Mouse (Mus musculus) CD8-positive naive resting alpha-beta T cell, adult 2 months (primary cell): ENCODE data around the gene Il17f.
"Not testable (repeated sequence)": the region's sequence is repeated elsewhere in the genome, so short reads cannot be mapped to it uniquely, and the experiment has no call there.

Experiments used
- DNase-seq, 2 experiments: peaks; one replicate each; pipeline ENCODE4 v3.0.0; 2022; ENCODE audit warnings: low read depth in 2 of 2, low spot score in 2 of 2

Gene Il17f

DNA sequence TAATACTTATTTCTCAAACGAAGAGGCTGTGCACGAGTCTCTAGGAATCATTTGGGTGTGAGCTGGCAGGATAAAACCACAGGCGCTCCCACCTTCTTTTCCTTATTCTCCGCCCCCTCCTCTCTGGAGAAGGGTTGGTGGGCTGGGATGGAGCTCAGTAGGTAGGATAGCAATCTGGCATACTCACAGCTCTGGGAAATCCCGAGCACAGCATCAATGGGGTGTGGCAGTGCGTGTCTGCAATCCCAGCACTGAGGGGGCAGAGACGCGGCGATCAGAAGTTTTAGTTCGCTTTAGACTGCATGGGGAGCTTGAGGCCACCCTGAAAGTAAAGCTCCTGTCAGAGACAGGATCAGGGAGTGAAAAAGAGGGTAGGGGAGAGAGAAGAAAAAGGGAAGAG lies 2.0 kb downstream of the Il17f start:
- DNase-seq: no peak

DNA sequence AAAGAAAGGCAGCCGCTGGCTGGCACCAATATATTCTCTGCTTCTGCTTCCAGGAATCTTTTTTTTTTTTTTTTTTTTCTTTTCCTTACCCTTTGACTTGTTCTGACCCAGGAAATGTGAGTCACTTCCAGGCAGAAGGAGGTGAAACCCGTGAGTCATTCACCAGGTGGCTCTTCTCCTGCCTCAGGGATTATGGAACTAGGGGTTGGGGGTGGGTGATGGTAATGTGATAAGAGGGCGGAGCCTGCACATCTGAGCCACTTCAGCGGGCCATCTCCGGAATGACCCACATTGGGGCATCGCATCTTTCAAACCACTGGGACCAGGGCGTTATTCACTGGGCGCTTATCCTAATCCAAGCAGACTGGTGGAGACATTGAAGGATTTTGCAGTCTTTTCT lies 3.4 kb downstream of the Il17f start:
- no peak for DNase-seq

DNA sequence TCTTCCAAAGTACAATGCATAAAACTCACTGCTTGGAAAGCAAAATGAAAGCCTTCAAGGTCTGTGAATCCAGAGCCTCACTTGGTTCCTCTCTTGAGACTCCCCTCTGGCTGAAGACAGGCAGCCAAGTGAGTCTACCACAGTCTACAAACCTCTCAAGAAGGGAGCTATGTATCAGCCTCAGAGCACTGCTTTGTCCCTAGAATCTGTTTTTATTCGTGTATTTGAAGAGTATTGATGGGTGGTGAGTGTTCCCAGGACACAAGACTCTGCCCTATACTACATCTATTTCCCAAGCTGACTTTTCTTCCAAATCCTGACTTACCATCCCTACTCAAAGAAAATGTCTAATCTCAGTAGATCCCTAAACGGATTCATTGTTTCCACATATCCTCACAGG lies 12.1 kb downstream of the Il17f start:
- DNase-seq: no peak

DNA sequence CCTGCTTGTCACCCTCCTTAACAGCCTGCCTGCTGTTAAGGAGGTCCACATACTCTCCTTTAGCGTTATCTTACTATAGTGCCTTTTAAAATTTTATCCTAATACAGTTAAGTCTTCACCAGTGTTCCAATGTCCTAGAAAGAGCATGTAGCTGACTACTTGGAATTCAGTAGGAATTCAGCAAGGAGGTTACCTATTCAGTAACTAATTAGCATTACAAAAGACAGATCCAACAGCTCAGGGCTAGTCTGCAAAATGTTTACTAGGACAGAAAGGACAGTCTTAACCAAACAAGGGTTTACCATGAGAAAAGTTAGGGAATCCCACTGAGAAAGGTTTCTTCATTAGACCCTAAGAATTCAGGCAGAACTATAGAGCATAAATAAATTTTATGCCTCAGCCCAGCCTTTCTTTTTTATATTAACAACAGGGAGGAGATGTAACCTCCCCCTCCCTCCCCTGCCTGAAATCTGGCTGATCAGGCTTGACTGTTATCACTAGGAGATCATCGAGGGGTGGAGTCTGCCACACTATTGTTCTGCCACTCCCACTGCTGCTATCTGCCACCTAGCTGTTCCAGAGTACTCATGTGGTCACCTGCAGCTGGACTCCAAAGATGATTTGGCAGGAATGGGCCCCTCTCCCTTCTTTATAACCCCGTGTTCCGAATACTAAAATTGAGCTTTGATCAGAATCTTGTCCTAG lies 16.2 kb downstream of the Il17f start:
- DNase-seq: not testable (repeated sequence)

DNA sequence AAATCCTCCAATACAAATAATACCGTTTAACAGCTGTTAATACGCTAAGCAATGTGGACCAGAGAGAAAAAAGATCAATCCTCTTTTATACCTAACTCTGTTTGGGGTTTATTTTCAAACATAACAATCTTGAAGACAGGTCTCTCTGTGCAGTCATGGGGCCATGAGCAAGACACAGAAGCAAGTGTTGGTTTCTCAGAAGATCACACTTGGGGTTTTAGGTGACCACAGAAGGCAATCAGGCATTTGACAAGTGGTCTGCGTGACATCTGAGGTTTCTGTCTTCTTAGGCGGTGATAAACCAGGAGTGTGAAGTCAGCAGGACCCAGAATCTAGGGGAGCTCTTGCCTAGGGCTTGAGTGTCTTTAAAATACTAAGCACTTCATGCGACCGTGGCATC lies 23.9 kb downstream of the Il17f start:
- DNase-seq: no peak

DNA sequence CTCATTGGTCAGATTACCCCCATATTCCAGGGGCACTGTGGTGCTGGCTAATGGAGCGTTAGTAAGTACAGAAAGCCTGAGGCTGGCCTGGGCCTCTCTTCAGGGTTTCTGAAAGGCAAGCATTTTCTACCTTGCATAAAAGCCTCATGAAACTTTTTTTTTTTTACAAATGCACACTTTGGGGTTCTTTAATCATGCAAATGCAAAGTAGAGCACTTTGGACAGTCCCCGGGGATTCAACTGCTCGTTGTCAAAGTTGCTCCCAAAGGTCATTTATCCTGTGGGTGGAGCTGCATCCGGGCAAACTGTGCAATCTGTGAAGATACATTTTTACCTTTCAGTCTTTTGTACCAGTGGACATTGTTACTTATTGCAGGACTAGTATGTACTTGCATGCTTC lies 29.0 kb downstream of the Il17f start:
- no peak for DNase-seq

DNA sequence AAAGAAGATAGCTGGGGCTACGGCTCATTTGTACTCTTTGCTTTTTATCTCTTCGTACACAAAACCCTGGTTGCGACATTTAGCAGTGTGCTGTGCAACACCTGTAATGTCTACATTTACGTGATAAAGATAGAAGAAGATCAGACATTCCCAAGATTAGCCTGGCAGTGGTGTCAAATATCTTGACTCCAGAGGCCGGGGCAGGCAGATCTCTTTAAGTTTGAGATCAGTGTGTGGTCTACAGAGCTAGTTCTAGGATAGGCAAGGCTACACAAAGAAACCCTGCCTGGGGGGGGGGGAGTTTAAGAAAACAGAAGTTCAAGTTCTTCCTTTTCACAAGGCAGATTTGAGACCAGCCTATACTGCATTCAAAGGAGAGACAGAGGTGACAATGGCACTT lies 30.1 kb downstream of the Il17f start:
- DNase-seq: no peak

DNA sequence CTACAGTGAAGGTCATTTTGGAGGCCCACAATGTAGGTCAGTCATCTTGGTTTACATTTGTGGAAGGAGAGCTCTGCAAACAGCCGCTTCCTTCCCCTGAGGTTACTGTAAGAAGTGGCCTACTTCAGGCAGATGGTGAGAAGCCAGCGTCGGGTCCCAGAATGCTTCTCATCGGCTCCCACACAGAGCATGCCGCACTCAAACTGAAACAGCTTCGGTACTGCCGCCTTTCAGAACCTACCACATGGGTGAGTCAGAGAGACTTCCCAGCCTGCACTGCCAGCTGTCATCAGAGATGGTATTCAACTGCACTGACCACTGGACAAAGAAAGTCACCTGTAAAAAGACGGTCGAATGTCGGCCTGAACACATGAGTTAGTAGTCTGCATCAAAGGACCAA lies 30.6 kb downstream of the Il17f start:
- no peak for DNase-seq

DNA sequence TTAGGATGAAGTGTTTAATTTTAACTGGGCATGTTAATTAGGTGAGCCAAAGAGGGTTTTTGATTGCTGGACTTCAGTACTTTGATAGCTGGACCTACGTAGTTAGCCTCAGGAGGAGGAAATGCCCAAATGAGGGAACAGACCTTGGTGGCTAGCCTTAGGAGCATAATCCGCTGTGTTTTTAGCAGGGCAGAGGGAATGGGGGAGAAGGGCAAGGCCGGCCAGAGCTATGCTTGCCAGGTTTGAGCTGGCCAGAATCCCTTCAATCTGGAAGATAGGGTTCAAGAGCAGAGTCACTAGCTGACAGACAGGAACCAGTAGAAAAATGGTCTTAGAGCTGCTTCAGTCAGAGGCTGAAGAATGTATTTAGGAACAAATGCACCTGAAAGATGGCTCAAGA lies 32.8 kb downstream of the Il17f start:
- DNase-seq: no peak

DNA sequence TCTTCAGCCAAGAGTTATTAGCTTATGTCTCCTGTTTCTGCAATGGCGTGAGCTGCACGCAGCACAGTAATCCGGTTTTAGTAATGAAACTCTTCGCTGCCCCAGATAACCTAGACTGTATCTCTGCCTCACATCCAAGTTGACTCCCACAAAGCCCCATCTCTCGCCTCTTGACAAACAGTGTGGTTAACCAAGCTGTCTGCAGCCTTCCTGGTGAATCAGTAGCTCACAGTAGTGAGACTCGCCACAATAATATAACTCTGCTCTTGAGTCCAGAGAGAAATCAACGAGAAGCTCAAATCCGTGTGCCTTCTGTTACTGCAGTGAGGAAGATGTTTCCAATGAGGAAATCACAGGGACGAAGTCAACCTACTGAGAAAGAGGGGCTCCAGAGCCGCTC lies 36.0 kb downstream of the Il17f start:
- DNase-seq: no peak

DNA sequence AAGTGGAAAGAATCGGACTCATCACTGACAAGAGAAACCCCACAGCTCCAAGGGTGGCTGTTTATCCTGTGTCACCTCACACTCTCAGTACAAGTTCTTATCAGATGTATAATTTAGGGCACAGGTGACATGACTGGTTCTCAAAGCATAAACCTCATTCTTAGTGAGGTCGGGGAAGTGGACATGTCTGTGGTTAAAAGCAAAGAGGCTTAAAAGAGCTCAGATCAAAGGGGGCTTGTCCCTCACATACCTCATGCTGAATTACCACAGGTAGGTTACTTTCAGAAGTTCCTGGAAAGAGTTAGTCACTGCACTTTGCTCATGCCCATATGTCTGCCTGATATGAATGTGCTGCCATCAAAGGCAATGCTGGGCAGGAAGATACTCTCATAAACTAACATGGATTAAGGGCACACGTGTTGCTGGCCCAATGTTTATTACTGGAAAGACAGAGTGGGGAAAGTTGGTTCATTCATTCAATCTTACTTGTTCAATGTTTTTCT lies 49.9 kb downstream of the Il17f start:
- DNase-seq: no peak

DNA sequence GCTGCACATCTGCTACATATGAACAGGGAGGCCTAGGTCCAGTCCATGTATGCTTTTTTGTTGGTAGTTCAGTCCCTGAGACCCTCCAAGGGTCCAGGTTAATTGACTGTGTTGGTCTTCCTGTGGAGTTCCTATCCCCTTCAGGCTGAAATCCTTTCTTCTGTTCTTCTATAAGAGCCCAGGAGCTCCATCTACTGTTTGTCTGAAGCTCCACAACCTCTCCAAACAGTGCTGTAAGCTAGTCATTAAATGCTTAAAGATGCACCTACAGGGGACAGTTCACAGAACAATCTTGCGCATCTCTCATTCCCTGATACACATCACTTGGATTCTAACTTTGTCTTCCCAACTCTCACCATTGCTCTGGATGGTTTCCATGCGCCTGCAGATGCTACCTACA lies 51.9 kb downstream of the Il17f start:
- DNase-seq: no peak

DNA sequence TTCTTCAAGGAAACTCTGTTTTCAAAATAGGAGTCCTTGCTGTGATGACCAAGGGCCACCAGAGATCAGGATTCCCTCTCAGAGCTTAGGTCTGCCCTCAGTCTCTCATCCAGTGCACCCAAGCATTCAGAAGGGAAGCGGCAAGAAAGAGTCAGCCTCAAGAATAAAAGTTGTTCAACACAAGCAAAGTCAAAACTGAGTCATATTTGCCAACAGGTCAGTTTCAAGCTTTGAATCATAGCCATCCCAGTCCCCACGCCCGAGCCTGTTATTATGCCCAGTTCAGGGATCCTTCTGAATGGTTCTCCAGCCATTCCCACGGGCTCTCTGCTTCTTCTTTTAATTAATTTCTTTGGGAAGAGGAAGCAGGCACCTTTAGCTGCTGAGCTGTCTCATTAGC lies 53.8 kb downstream of the Il17f start:
- no peak for DNase-seq

DNA sequence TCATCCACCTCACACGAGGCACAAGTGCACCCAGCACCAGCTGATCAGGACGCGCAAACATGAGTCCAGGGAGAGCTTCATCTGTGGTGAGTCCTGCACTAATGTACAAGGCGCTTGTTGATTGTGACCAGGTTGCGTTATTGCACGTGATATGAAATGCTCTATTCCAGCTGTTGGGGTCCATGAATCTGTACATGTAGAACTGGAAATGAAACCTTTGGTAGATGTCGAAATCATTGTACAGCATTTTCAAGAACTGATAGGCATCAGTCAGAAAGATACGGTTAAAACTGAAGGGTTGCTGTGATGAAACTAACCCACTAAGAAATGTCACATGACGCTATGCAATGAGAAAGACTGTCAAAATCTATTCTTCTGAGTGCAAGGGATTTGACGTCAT lies 59.5 kb downstream of the Il17f start, which contains the start of gene Il17a:
Gene Il17a, plus strand, starts transcription at position 3 of the 400 bp plus-strand sequence.
- DNase-seq: no peak
